Mouse (Mus musculus): ENCODE results near the gene Decr2. TPM values are rescaled to one million over a fixed set of nuclear protein-coding genes. Genes with fewer than 3 reads are reported as not detected.

Decr2 gene
- total RNA-seq (2014; rRNA removed) (179 and 237 TPM in 2 replicates), polyA plus RNA-seq (2012; rRNA removed) (147 and 154 TPM in 2 replicates)

GRCm38 (mm10) chr17:26089905-26090632, at the start of gene Decr2:
Gene Decr2 (minus strand): TSS chr17:26090337.
- H3K27me3 ChIP-seq (ENCODE audit: control insufficient read depth, insufficient read depth, low read length), result no peaks in the 10 kb centered on the region
- peaks cover 21% of the 10 kb centered on the region for H3K4me1 ChIP-seq (ENCODE audit: control insufficient read depth, insufficient read depth, low read length)
- peak; percentile 95 for DNase-seq (ENCODE audit: extremely low read depth, low read depth, low spot score)
- H3K9ac ChIP-seq (ENCODE audit: low read depth, low read length), result peak within 1 kb of the TSS; percentile 78
- peaks cover 9% of the 10 kb centered on the region; the same call in 1 of the 2 replicates for H3K36me3 ChIP-seq (ENCODE audit: control insufficient read depth, insufficient read depth, low read length)
- under 1% methylated on average over 32 of the region's 32 CpGs for WGBS
- H3K27ac ChIP-seq (replicated peaks; ENCODE audit: insufficient read depth, low read depth, low read length), result peak within 1 kb of the TSS; percentile 87
- H3K4me3 ChIP-seq (ENCODE audit: insufficient read depth, low read depth, low read length), result peak within 1 kb of the TSS; percentile 67
- H3K79me2 ChIP-seq (ENCODE audit: control insufficient read depth, insufficient read depth, low read length), result no peaks in the 10 kb centered on the region
- TF ChIP-seq POLR2A (IDR thresholded peaks at IDR 0.05; ENCODE audit: extremely low read depth, insufficient read depth, low read length), result peak; percentile 87
- peak; percentile 84 for TF ChIP-seq CTCF (IDR thresholded peaks at IDR 0.05; ENCODE audit: low read depth, low read length)

GRCm38 (mm10) chr17:26138901-26139381, 48.8 kb upstream of the Decr2 start:
- H3K36me3 ChIP-seq (ENCODE audit: control insufficient read depth, insufficient read depth, low read length), result peaks cover 10% of the 10 kb centered on the region
- H3K4me1 ChIP-seq (ENCODE audit: control insufficient read depth, insufficient read depth, low read length), result peaks cover 4% of the 10 kb centered on the region; the same call in 1 of the 2 replicates
- under 1% methylated on average over 58 of the region's 58 CpGs for WGBS
- TF ChIP-seq CTCF (IDR thresholded peaks at IDR 0.05; ENCODE audit: low read depth, low read length), result no peak
- H3K79me2 ChIP-seq (ENCODE audit: control insufficient read depth, insufficient read depth, low read length), result peaks cover 37% of the 10 kb centered on the region
- peak overlapping the region; percentile 98 for H3K9ac ChIP-seq (ENCODE audit: low read depth, low read length)
- peak overlapping the region; percentile 45; the same call in 1 of the 2 replicates for H3K27ac ChIP-seq (replicated peaks; ENCODE audit: insufficient read depth, low read depth, low read length)
- H3K27me3 ChIP-seq (ENCODE audit: control insufficient read depth, insufficient read depth, low read length), result no peaks in the 10 kb centered on the region
- peak overlapping the region; percentile 93 for H3K4me3 ChIP-seq (ENCODE audit: insufficient read depth, low read depth, low read length)
- no peak for DNase-seq (ENCODE audit: extremely low read depth, low read depth, low spot score)

- WGBS, result under 1% methylated on average over 42 of the region's 42 CpGs
- TF ChIP-seq POLR2A (IDR thresholded peaks at IDR 0.05; ENCODE audit: extremely low read depth, insufficient read depth, low read length), result peak; percentile 62; the same call in 1 of the 2 replicates
- TF ChIP-seq CTCF (IDR thresholded peaks at IDR 0.05; ENCODE audit: low read depth, low read length), result peak; percentile 50
- peak within 1 kb of the TSS; percentile 93 for H3K4me3 ChIP-seq (ENCODE audit: insufficient read depth, low read depth, low read length)
- peaks cover 5% of the 10 kb centered on the region for H3K36me3 ChIP-seq (ENCODE audit: control insufficient read depth, insufficient read depth, low read length)
- peak; percentile 90 for DNase-seq (ENCODE audit: extremely low read depth, low read depth, low spot score)
- peaks cover 35% of the 10 kb centered on the region for H3K79me2 ChIP-seq (ENCODE audit: control insufficient read depth, insufficient read depth, low read length)
- H3K27ac ChIP-seq (replicated peaks; ENCODE audit: insufficient read depth, low read depth, low read length), result peak within 1 kb of the TSS; percentile 45; the same call in 1 of the 2 replicates
- H3K27me3 ChIP-seq (ENCODE audit: control insufficient read depth, insufficient read depth, low read length), result no peaks in the 10 kb centered on the region
- H3K9ac ChIP-seq (ENCODE audit: low read depth, low read length), result peak within 1 kb of the TSS; percentile 98
- peaks cover 4% of the 10 kb centered on the region; the same call in 1 of the 2 replicates for H3K4me1 ChIP-seq (ENCODE audit: control insufficient read depth, insufficient read depth, low read length)
Observed at GRCm38 (mm10) chr17:26138239-26138836, 48.2 kb upstream of the Decr2 start, which contains the start of gene Axin1. Gene Axin1 (plus strand): TSS chr17:26138688.

GRCm38 (mm10) chr17:26137751-26138130, 47.6 kb upstream of the Decr2 start:
- H3K79me2 ChIP-seq (ENCODE audit: control insufficient read depth, insufficient read depth, low read length), result peaks cover 29% of the 10 kb centered on the region
- no peak overlapping the region for H3K27ac ChIP-seq (replicated peaks; ENCODE audit: insufficient read depth, low read depth, low read length)
- no peaks in the 10 kb centered on the region for H3K36me3 ChIP-seq (ENCODE audit: control insufficient read depth, insufficient read depth, low read length)
- no peak overlapping the region for H3K4me3 ChIP-seq (ENCODE audit: insufficient read depth, low read depth, low read length)
- DNase-seq (ENCODE audit: extremely low read depth, low read depth, low spot score), result no peak
- WGBS, result 71% methylated on average over 2 of the region's 2 CpGs
- H3K27me3 ChIP-seq (ENCODE audit: control insufficient read depth, insufficient read depth, low read length), result no peaks in the 10 kb centered on the region
- no peak overlapping the region for H3K9ac ChIP-seq (ENCODE audit: low read depth, low read length)
- TF ChIP-seq CTCF (IDR thresholded peaks at IDR 0.05; ENCODE audit: low read depth, low read length), result no peak
- no peak for TF ChIP-seq POLR2A (IDR thresholded peaks at IDR 0.05; ENCODE audit: extremely low read depth, insufficient read depth, low read length)
- peaks cover 4% of the 10 kb centered on the region; the same call in 1 of the 2 replicates for H3K4me1 ChIP-seq (ENCODE audit: control insufficient read depth, insufficient read depth, low read length)

- Histone ChIP-seq H3K36me3 (ENCODE audit: control insufficient read depth, insufficient read depth, low read length) (no peaks in the 10 kb centered on the region), H3K27me3 (ENCODE audit: control insufficient read depth, insufficient read depth, low read length) (no peaks in the 10 kb centered on the region), H3K79me2 (ENCODE audit: control insufficient read depth, insufficient read depth, low read length) (peaks cover 25% of the 10 kb centered on the region; the same call in 1 of the 2 replicates), H3K4me3 (ENCODE audit: insufficient read depth, low read depth, low read length) (no peak overlapping the region), H3K27ac (replicated peaks; ENCODE audit: insufficient read depth, low read depth, low read length) (no peak overlapping the region), H3K9ac (ENCODE audit: low read depth, low read length) (no peak overlapping the region), H3K4me1 (ENCODE audit: control insufficient read depth, insufficient read depth, low read length) (peaks cover 4% of the 10 kb centered on the region; the same call in 1 of the 2 replicates)
- 84% methylated on average over 11 of the region's 11 CpGs for WGBS
- DNase-seq (ENCODE audit: extremely low read depth, low read depth, low spot score), result no peak
- TF ChIP-seq POLR2A (IDR thresholded peaks at IDR 0.05; ENCODE audit: extremely low read depth, insufficient read depth, low read length) (no peak), CTCF (IDR thresholded peaks at IDR 0.05; ENCODE audit: low read depth, low read length) (no peak)
Observed at GRCm38 (mm10) chr17:26137106-26137750, 47.1 kb upstream of the Decr2 start.

All from liver, adult 2 months (tissue).